Mouse (Mus musculus) ES-E14 (cell line): Measurements from ENCODE around the gene Meox1.

Source experiments
- ZC3H11A ChIP-seq: IDR thresholded peaks from 2 replicates; pipeline ENCODE4 v1.6.1; 2012; ENCODE audit warnings: low read depth, mild to moderate bottlenecking, inconsistent platforms, low read length, borderline replicate concordance
- ZNF384 ChIP-seq: IDR thresholded peaks from 2 replicates; pipeline ENCODE4 v1.6.1; 2012; ENCODE audit warnings: low read depth, low read length, inconsistent platforms

GRCm38 (mm10) chr11:101923988-101924387 lies 29.8 kb upstream of the Meox1 start:
- TF ChIP-seq ZNF384 (no peak), ZC3H11A (no peak)
